Mouse (Mus musculus): ENCODE measurements around the gene Tmem186. TPM values are rescaled to one million over a fixed set of nuclear protein-coding genes. Genes with fewer than 3 reads are reported as not detected.

Tmem186 gene
- total RNA-seq, 4 experiments from 2014 or later: 12.9 to 13.7 (median 13.4) TPM

GRCm38 (mm10) chr16:8667261-8667660 is 29.7 kb upstream of the Tmem186 start:
- DNase-seq (ENCODE audit: low spot score in 2 of 2): no peak

GRCm38 (mm10) chr16:8666452-8666851 is 28.9 kb upstream of the Tmem186 start:
- DNase-seq (ENCODE audit: low spot score in 2 of 2): no peak

- DNase-seq (ENCODE audit: low spot score in 2 of 2): no peak
Observed at GRCm38 (mm10) chr16:8665367-8665766, 27.9 kb upstream of the Tmem186 start.

- peak in 1 of 2 experiments; percentile 41 for DNase-seq (ENCODE audit: low spot score in 2 of 2)
Observed at GRCm38 (mm10) chr16:8663606-8664539, 26.4 kb upstream of the Tmem186 start.

- no peak for DNase-seq (ENCODE audit: low spot score in 2 of 2)
Observed at GRCm38 (mm10) chr16:8663022-8663421, 25.5 kb upstream of the Tmem186 start.

GRCm38 (mm10) chr16:8658764-8659163 is 21.3 kb upstream of the Tmem186 start:
- no peak for DNase-seq (ENCODE audit: low spot score in 2 of 2)

GRCm38 (mm10) chr16:8658349-8658748 is 20.8 kb upstream of the Tmem186 start:
- no peak for DNase-seq (ENCODE audit: low spot score in 2 of 2)

GRCm38 (mm10) chr16:8656256-8656655 is 18.7 kb upstream of the Tmem186 start:
- DNase-seq (ENCODE audit: low spot score in 2 of 2): no peak

- DNase-seq (ENCODE audit: low spot score in 2 of 2): no peak
Observed at GRCm38 (mm10) chr16:8655599-8655998, 18.1 kb upstream of the Tmem186 start.

- no peak for DNase-seq (ENCODE audit: low spot score in 2 of 2)
Observed at GRCm38 (mm10) chr16:8655108-8655507, 17.6 kb upstream of the Tmem186 start.

GRCm38 (mm10) chr16:8650007-8650406 is 12.5 kb upstream of the Tmem186 start:
- no peak for DNase-seq (ENCODE audit: low spot score in 2 of 2)

GRCm38 (mm10) chr16:8645546-8645945 is 8.0 kb upstream of the Tmem186 start:
- DNase-seq (ENCODE audit: low spot score in 2 of 2): no peak

- peak in 1 of 2 experiments; percentile 40 for DNase-seq (ENCODE audit: low spot score in 2 of 2)
Observed at GRCm38 (mm10) chr16:8643855-8644254, 6.3 kb upstream of the Tmem186 start.

- no peak for DNase-seq (ENCODE audit: low spot score in 2 of 2)
Observed at GRCm38 (mm10) chr16:8639466-8640191, 2.1 kb upstream of the Tmem186 start.

GRCm38 (mm10) chr16:8638131-8638530 is 619 bp upstream of the Tmem186 start:
- DNase-seq (ENCODE audit: low spot score in 2 of 2): no peak

GRCm38 (mm10) chr16:8636867-8637216 is 670 bp downstream of the Tmem186 start:
- DNase-seq (ENCODE audit: low spot score in 2 of 2): no peak

GRCm38 (mm10) chr16:8631428-8631827 is 6.1 kb downstream of the Tmem186 start:
- DNase-seq (ENCODE audit: low spot score in 2 of 2): no peak

- no peak for DNase-seq (ENCODE audit: low spot score in 2 of 2)
Observed at GRCm38 (mm10) chr16:8630419-8630818, 7.1 kb downstream of the Tmem186 start.

- DNase-seq (ENCODE audit: low spot score in 2 of 2): no peak
Observed at GRCm38 (mm10) chr16:8620315-8621115, 17.0 kb downstream of the Tmem186 start.

GRCm38 (mm10) chr16:8619659-8620314 is 17.7 kb downstream of the Tmem186 start:
- no peak for DNase-seq (ENCODE audit: low spot score in 2 of 2)

GRCm38 (mm10) chr16:8613447-8613846 is 24.1 kb downstream of the Tmem186 start:
- no peak for DNase-seq (ENCODE audit: low spot score in 2 of 2)

All from layer of hippocampus, adult 8-10 months (tissue).